Mouse (Mus musculus): ENCODE results near the gene Rfc3. TPM values are rescaled to one million over a fixed set of nuclear protein-coding genes. Genes with fewer than 3 reads are reported as not detected.
"Not testable (repeated sequence)": the region's sequence is repeated elsewhere in the genome, so short reads cannot be mapped to it uniquely, and the experiment has no call there.

The Rfc3 gene
- polyA plus RNA-seq (2014; fragmentation: Nextera tagmentation; extraction: Ambion mirVana) = 100 and 120 TPM in 2 replicates

DNA sequence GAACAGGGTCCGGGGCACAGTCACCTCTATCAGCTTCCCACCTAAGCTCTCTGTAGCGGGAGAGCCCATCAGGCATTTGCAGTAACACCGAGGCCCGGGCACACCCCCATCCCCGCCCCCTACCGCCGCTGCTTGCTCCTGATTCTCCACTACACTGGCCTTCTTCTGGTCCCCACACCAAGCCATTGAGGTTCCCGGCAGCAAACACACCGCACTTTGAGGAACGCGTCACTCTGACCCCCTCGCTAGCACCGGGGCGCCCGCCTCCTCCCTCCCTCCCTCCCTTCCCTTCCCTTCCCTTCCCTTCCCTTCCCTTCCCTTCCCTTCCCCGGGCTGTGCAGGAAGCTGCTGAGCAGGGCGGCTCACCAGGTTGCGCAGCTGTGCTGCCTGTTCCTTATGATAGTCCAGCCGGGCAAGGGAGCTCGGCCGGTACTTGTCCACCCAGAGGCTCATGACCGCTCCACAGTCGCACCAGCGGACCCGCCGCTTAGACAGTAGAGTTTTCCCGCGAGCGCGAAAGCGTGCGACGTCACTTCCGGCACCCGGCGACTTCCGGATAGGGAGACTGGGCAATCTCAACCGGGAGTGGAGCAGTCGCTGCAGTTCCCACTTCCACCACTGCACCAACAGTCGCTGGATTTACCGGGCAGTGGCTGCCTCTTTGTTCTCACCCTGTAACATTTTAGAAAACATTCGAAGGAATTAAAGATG lies at the start of gene Rfc3:
Rfc3 (minus strand) TSS at position 543 of the 711 bp plus-strand sequence.
- ATAC-seq = peak; percentile 98
- peak; percentile 98 for DNase-seq (ENCODE audit: low spot score)
- H3K4me3 ChIP-seq (ENCODE audit: low read depth, low read length) = peak within 1 kb of the TSS; percentile 61
- peak within 1 kb of the TSS; percentile 67 for H3K4me2 ChIP-seq (ENCODE audit: low read length)
- H3K27ac ChIP-seq (ENCODE audit: low read depth, low read length) = peak within 1 kb of the TSS; percentile 76
- 0% methylated on average over 41 of the region's 42 CpGs for WGBS
- H3K36me3 ChIP-seq (ENCODE audit: control insufficient read depth, insufficient read depth, low read length) = peaks cover 36% of the 10 kb centered on the region
- H3K9me3 ChIP-seq (replicated peaks; ENCODE audit: control insufficient read depth, low read length) = no peaks in the 10 kb centered on the region
- H3K27me3 ChIP-seq (replicated peaks; ENCODE audit: control insufficient read depth, insufficient read depth, low read length) = no peaks in the 10 kb centered on the region
- H3K4me1 ChIP-seq (ENCODE audit: control insufficient read depth, insufficient read depth, low read length) = peaks cover 8% of the 10 kb centered on the region
- peak within 1 kb of the TSS; percentile 83 for H3K9ac ChIP-seq (ENCODE audit: low read length)

- H3K36me3 ChIP-seq (ENCODE audit: control insufficient read depth, insufficient read depth, low read length); DNase-seq (ENCODE audit: low spot score); H3K9ac ChIP-seq (ENCODE audit: low read length); H3K4me3 ChIP-seq (ENCODE audit: low read depth, low read length); H3K4me2 ChIP-seq (ENCODE audit: low read length); H3K27ac ChIP-seq (ENCODE audit: low read depth, low read length); H3K27me3 ChIP-seq (replicated peaks; ENCODE audit: control insufficient read depth, insufficient read depth, low read length); H3K9me3 ChIP-seq (replicated peaks; ENCODE audit: control insufficient read depth, low read length); H3K4me1 ChIP-seq (ENCODE audit: control insufficient read depth, insufficient read depth, low read length); ATAC-seq: not testable (repeated sequence)
- 88% methylated on average over 13 of the region's 13 CpGs for WGBS
Measured at GRCm38 (mm10) chr5:151693636-151694035, 42.6 kb upstream of the Rfc3 start.

- Histone ChIP-seq H3K9me3 (replicated peaks; ENCODE audit: control insufficient read depth, low read length) (no peaks in the 10 kb centered on the region), H3K27me3 (replicated peaks; ENCODE audit: control insufficient read depth, insufficient read depth, low read length) (no peaks in the 10 kb centered on the region), H3K27ac (ENCODE audit: low read depth, low read length) (no peak overlapping the region), H3K4me2 (ENCODE audit: low read length) (peak overlapping the region; percentile 24; the same call in 1 of the 2 replicates), H3K4me3 (ENCODE audit: low read depth, low read length) (no peak overlapping the region), H3K9ac (ENCODE audit: low read length) (no peak overlapping the region), H3K36me3 (ENCODE audit: control insufficient read depth, insufficient read depth, low read length) (no peaks in the 10 kb centered on the region), H3K4me1 (ENCODE audit: control insufficient read depth, insufficient read depth, low read length) (no peaks in the 10 kb centered on the region)
- DNase-seq (ENCODE audit: low spot score) (peak; percentile 82), ATAC-seq (peak; percentile 98)
- WGBS = 28% methylated on average over 15 of the region's 15 CpGs
Measured at GRCm38 (mm10) chr5:151686606-151687525, 35.8 kb upstream of the Rfc3 start.

DNA sequence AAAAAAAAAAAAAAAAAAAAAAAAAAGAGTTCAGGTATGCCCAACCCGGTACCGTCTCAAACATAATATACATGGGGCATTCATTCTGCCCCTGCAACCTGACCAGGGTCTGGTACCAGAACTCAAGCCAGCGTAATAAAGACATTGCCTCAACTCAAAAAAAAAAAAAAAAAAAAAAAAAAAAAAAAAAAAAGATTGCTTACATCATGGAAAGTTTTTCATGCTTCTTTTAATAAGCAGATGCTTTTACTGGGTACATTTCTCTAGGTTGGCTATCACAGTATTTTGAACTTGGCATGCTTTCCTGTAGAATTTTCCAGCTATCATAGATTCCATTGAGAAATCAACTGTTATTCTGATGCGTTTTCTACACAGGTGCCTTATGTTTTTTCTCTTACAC lies 11.2 kb upstream of the Rfc3 start:
- Histone ChIP-seq H3K27me3 (replicated peaks; ENCODE audit: control insufficient read depth, insufficient read depth, low read length) (no peaks in the 10 kb centered on the region), H3K36me3 (ENCODE audit: control insufficient read depth, insufficient read depth, low read length) (no peaks in the 10 kb centered on the region), H3K9me3 (replicated peaks; ENCODE audit: control insufficient read depth, low read length) (no peaks in the 10 kb centered on the region), H3K27ac (ENCODE audit: low read depth, low read length) (no peak overlapping the region), H3K9ac (ENCODE audit: low read length) (no peak overlapping the region), H3K4me3 (ENCODE audit: low read depth, low read length) (no peak overlapping the region), H3K4me1 (ENCODE audit: control insufficient read depth, insufficient read depth, low read length) (no peaks in the 10 kb centered on the region), H3K4me2 (ENCODE audit: low read length) (no peak overlapping the region)
- ATAC-seq (no peak), DNase-seq (ENCODE audit: low spot score) (no peak)
- 85% methylated on average over 4 of the region's 4 CpGs for WGBS

DNA sequence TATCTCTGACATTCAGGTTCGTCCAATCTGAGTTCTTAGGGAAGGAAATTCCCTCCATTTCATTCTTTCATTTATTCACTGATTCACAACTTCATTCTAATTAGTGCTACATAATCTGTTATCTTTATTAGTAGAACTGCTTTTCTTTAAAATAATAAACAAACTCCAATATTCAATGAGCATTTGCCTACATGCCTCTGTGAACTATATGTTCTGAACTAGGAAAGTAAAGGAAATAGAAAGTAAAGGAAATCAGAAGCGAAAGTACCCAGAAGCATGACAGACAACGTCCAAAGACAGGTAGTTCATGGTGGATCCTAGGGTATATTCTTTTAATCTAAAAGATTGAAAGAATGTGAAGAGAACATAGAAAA lies 356 bp upstream of the Rfc3 start:
- Histone ChIP-seq H3K9me3 (replicated peaks; ENCODE audit: control insufficient read depth, low read length) (no peaks in the 10 kb centered on the region), H3K4me2 (ENCODE audit: low read length) (peak overlapping the region; percentile 67), H3K27ac (ENCODE audit: low read depth, low read length) (peak overlapping the region; percentile 76; the same call in 1 of the 2 replicates), H3K4me3 (ENCODE audit: low read depth, low read length) (no peak overlapping the region), H3K4me1 (ENCODE audit: control insufficient read depth, insufficient read depth, low read length) (peaks cover 8% of the 10 kb centered on the region), H3K27me3 (replicated peaks; ENCODE audit: control insufficient read depth, insufficient read depth, low read length) (no peaks in the 10 kb centered on the region), H3K9ac (ENCODE audit: low read length) (no peak overlapping the region), H3K36me3 (ENCODE audit: control insufficient read depth, insufficient read depth, low read length) (peaks cover 31% of the 10 kb centered on the region)
- ATAC-seq (no peak), DNase-seq (ENCODE audit: low spot score) (no peak)
- WGBS = 65% methylated on average over 3 of the region's 3 CpGs

DNA sequence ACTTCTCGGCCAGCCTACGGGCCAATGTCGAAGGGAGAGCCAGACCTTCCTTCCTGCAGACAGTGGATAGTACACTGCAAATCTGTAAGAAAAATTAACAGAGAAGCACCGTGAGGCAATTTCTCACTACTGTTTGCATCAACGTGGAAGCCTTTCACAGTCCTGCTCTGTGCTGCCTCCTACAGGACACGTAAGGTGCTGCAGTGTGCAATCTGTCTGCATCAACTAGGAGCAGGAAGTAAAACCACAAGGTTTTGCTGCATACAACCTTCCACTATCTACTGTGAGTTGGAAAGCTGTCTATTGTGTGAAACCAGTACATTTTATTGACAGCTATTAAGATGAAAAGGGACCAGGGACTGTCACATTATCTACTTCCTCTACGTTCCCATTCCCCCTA lies 6.2 kb downstream of the Rfc3 start:
- Histone ChIP-seq H3K4me2 (ENCODE audit: low read length) (no peak overlapping the region), H3K9me3 (replicated peaks; ENCODE audit: control insufficient read depth, low read length) (no peaks in the 10 kb centered on the region), H3K4me1 (ENCODE audit: control insufficient read depth, insufficient read depth, low read length) (peaks cover 4% of the 10 kb centered on the region), H3K9ac (ENCODE audit: low read length) (no peak overlapping the region), H3K27me3 (replicated peaks; ENCODE audit: control insufficient read depth, insufficient read depth, low read length) (no peaks in the 10 kb centered on the region), H3K36me3 (ENCODE audit: control insufficient read depth, insufficient read depth, low read length) (peaks cover 85% of the 10 kb centered on the region), H3K27ac (ENCODE audit: low read depth, low read length) (no peak overlapping the region), H3K4me3 (ENCODE audit: low read depth, low read length) (no peak overlapping the region)
- WGBS = 94% methylated on average over 7 of the region's 7 CpGs
- ATAC-seq (no peak), DNase-seq (ENCODE audit: low spot score) (peak; percentile 7)

DNA sequence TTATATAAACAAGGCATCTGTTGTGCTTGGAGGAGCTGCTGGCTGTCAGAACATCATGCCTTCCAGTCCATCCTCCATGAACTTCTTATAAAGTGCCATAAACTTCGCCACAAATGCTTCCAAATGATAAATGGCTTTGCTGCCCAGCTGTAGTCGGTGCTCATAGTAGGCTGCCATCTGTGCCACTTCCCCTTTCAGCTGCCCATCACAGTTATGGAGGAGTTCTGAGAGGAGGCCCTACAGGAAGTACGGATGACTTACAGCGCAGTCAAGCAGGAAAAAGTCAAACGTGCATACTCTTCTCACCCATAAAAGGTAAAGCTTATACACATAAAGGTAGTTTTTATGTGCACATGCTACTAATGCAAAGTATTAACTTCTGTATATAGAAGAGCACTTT lies 8.2 kb downstream of the Rfc3 start:
- ATAC-seq (no peak), DNase-seq (ENCODE audit: low spot score) (no peak)
- 92% methylated on average over 5 of the region's 5 CpGs for WGBS
- Histone ChIP-seq H3K4me3 (ENCODE audit: low read depth, low read length) (no peak overlapping the region), H3K4me1 (ENCODE audit: control insufficient read depth, insufficient read depth, low read length) (no peaks in the 10 kb centered on the region), H3K36me3 (ENCODE audit: control insufficient read depth, insufficient read depth, low read length) (peaks cover 69% of the 10 kb centered on the region), H3K27me3 (replicated peaks; ENCODE audit: control insufficient read depth, insufficient read depth, low read length) (no peaks in the 10 kb centered on the region), H3K4me2 (ENCODE audit: low read length) (no peak overlapping the region), H3K27ac (ENCODE audit: low read depth, low read length) (no peak overlapping the region), H3K9ac (ENCODE audit: low read length) (no peak overlapping the region), H3K9me3 (replicated peaks; ENCODE audit: control insufficient read depth, low read length) (no peaks in the 10 kb centered on the region)

GRCm38 (mm10) chr5:151642102-151642501 lies 8.9 kb downstream of the Rfc3 start:
- 93% methylated on average over 1 of the region's 1 CpGs for WGBS
- peaks cover 62% of the 10 kb centered on the region for H3K36me3 ChIP-seq (ENCODE audit: control insufficient read depth, insufficient read depth, low read length)
- DNase-seq (ENCODE audit: low spot score) (no peak), ATAC-seq (no peak)
- H3K9ac ChIP-seq (ENCODE audit: low read length) = no peak overlapping the region
- H3K4me3 ChIP-seq (ENCODE audit: low read depth, low read length) = no peak overlapping the region
- no peaks in the 10 kb centered on the region for H3K4me1 ChIP-seq (ENCODE audit: control insufficient read depth, insufficient read depth, low read length)
- H3K27ac ChIP-seq (ENCODE audit: low read depth, low read length) = no peak overlapping the region
- H3K4me2 ChIP-seq (ENCODE audit: low read length) = no peak overlapping the region
- no peaks in the 10 kb centered on the region for H3K9me3 ChIP-seq (replicated peaks; ENCODE audit: control insufficient read depth, low read length)
- H3K27me3 ChIP-seq (replicated peaks; ENCODE audit: control insufficient read depth, insufficient read depth, low read length) = no peaks in the 10 kb centered on the region

DNA sequence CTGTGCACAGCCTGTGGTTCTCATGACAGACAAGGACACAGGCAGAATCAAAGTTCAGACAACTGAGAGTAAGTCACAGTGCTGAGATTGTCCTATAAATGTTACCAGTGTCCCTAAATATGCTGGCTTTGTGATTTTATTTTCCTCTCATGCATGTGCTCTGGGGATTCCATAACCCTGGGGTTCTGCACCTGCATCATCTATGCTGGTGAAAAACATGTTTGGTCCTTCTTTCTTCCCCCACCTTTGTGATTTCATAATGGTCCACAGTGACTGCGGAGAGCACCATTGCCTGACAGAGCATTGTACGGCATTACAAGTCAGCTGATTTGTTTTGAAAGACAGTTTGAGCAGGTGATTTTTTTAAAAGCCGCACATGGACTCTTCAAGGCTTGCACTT lies 45.1 kb downstream of the Rfc3 start, which contains the start of gene Vmn2r18:
Vmn2r18 (minus strand) TSS at position 101 of the 400 bp plus-strand sequence.
- ATAC-seq (no peak), DNase-seq (ENCODE audit: low spot score) (no peak)
- Histone ChIP-seq H3K27ac (ENCODE audit: low read depth, low read length) (no peak within 1 kb of the TSS), H3K9me3 (replicated peaks; ENCODE audit: control insufficient read depth, low read length) (no peaks in the 10 kb centered on the region), H3K9ac (ENCODE audit: low read length) (no peak within 1 kb of the TSS), H3K4me3 (ENCODE audit: low read depth, low read length) (no peak within 1 kb of the TSS), H3K4me2 (ENCODE audit: low read length) (no peak within 1 kb of the TSS), H3K36me3 (ENCODE audit: control insufficient read depth, insufficient read depth, low read length) (no peaks in the 10 kb centered on the region), H3K27me3 (replicated peaks; ENCODE audit: control insufficient read depth, insufficient read depth, low read length) (no peaks in the 10 kb centered on the region), H3K4me1 (ENCODE audit: control insufficient read depth, insufficient read depth, low read length) (no peaks in the 10 kb centered on the region)
- WGBS = 82% methylated on average over 3 of the region's 3 CpGs
